Mouse (Mus musculus): Measurements from ENCODE around the gene Gm17416. TPM values are rescaled to one million over a fixed set of nuclear protein-coding genes. Genes with fewer than 3 reads are reported as not detected.

Gene Gm17416
- polyA plus RNA-seq, 1 experiment: not detected

DNA sequence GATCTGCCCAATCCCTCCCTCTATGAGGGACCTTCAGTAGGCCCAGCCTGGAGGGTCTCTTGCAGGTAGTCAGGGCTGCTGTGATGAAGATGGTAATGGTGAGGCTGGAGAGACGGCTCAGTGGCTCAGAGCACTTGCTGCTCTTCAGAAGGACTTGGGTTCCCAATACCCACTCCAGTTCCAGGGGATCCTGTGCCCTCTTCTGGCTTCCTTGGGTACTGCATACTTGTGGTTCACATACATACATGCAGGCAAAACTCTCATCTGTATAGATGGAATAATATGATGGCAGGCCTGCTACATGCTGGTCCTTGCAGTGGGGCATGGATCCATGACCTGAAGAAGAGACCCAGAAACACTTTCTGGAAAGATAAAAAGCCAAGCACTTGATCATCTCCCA lies 39.6 kb downstream of the Gm17416 start:
- 89% methylated on average over 1 of the region's 1 CpGs for WGBS
- no peak for TF ChIP-seq POLR2A (IDR thresholded peaks at IDR 0.05; ENCODE audit: borderline replicate concordance, insufficient read depth, low read length)
- no peak for DNase-seq
- H3K27me3 ChIP-seq (ENCODE audit: control insufficient read depth, insufficient read depth, low read length): no peaks in the 10 kb centered on the region
- no peak overlapping the region for H3K27ac ChIP-seq (ENCODE audit: insufficient read depth, low read length)
- no peaks in the 10 kb centered on the region for H3K4me1 ChIP-seq (ENCODE audit: control insufficient read depth, insufficient read depth, low read length)
- H3K4me3 ChIP-seq (replicated peaks; ENCODE audit: insufficient read depth, low read depth, low read length): no peak overlapping the region

DNA sequence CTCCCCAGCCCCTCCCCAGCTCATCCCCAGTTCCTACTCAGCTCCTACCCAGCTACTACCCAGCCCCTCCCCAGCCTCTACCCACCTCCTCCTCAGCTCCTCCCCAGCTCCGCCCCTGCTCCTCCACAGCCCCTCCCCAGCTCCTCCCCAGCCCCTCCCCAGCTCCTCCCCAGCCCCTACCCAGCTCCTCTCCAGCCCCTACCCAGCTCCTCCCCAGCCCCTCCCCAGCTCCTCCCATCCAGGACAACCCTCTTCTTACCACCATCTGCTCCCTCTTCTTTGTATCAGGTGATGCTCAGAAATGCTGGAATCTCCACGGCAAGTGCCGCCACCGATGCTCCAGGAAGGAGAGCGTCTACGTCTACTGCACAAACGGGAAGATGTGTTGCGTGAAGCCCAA lies 43.1 kb downstream of the Gm17416 start:
- no peak overlapping the region for H3K27ac ChIP-seq (ENCODE audit: insufficient read depth, low read length)
- H3K4me3 ChIP-seq (replicated peaks; ENCODE audit: insufficient read depth, low read depth, low read length): no peak overlapping the region
- no peak for DNase-seq
- no peaks in the 10 kb centered on the region for H3K27me3 ChIP-seq (ENCODE audit: control insufficient read depth, insufficient read depth, low read length)
- no peak for TF ChIP-seq POLR2A (IDR thresholded peaks at IDR 0.05; ENCODE audit: borderline replicate concordance, insufficient read depth, low read length)
- no peak for TF ChIP-seq CTCF (IDR thresholded peaks at IDR 0.05; ENCODE audit: borderline replicate concordance, insufficient read depth, low read depth, low read length)
- H3K4me1 ChIP-seq (ENCODE audit: control insufficient read depth, insufficient read depth, low read length): no peaks in the 10 kb centered on the region
- 44% methylated on average over 8 of the region's 8 CpGs for WGBS

DNA sequence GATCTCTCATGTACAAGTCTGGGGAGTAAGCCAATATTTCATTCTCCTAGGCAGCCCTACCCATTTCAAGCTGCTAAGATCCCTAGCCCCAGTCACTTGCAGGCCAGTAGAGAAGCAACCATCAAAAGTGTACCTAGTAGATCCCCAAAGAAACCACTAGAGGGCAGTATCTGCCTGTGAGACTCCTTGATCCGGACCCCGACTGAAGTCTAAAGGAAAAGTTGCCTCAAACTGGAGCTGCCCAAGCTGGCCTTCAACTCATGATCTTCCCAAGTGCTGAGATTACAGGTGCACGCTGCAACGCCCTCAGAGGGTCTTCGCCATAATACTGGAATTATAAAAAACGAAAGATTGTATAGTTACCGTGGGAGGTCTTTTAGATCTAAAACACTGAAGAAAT lies 46.4 kb downstream of the Gm17416 start:
- peak; percentile 60 for TF ChIP-seq CTCF (IDR thresholded peaks at IDR 0.05; ENCODE audit: borderline replicate concordance, insufficient read depth, low read depth, low read length)
- no peak for TF ChIP-seq POLR2A (IDR thresholded peaks at IDR 0.05; ENCODE audit: borderline replicate concordance, insufficient read depth, low read length)
- Histone ChIP-seq H3K27me3 (ENCODE audit: control insufficient read depth, insufficient read depth, low read length) (no peaks in the 10 kb centered on the region), H3K4me3 (replicated peaks; ENCODE audit: insufficient read depth, low read depth, low read length) (no peak overlapping the region), H3K4me1 (ENCODE audit: control insufficient read depth, insufficient read depth, low read length) (no peaks in the 10 kb centered on the region), H3K27ac (ENCODE audit: insufficient read depth, low read length) (no peak overlapping the region)
- 9% methylated on average over 7 of the region's 7 CpGs for WGBS
- peak in 1 of 2 experiments; percentile 18 for DNase-seq

DNA sequence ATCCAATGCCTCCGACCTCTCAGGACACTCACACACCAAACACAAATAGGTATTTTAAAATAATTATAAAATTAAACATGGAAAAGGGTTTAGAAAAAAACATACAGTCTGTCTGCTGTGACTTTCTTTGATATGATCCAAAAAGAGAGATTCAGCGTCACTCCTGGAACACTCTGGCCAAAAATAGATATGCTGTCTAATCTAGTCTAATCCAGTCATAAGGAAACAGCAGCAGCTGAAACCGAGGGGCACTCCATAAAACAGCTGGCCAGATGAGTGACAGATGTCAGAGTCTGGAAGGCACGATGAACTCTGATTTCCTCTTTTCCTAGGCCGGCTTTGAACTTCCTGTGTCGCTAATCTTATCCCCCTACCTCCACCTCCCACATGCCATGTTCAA lies 47.3 kb downstream of the Gm17416 start:
- TF ChIP-seq POLR2A (IDR thresholded peaks at IDR 0.05; ENCODE audit: borderline replicate concordance, insufficient read depth, low read length) (no peak), CTCF (IDR thresholded peaks at IDR 0.05; ENCODE audit: borderline replicate concordance, insufficient read depth, low read depth, low read length) (no peak)
- Histone ChIP-seq H3K4me1 (ENCODE audit: control insufficient read depth, insufficient read depth, low read length) (no peaks in the 10 kb centered on the region), H3K27me3 (ENCODE audit: control insufficient read depth, insufficient read depth, low read length) (no peaks in the 10 kb centered on the region), H3K4me3 (replicated peaks; ENCODE audit: insufficient read depth, low read depth, low read length) (no peak overlapping the region), H3K27ac (ENCODE audit: insufficient read depth, low read length) (no peak overlapping the region)
- DNase-seq: no peak
- 79% methylated on average over 6 of the region's 6 CpGs for WGBS

DNA sequence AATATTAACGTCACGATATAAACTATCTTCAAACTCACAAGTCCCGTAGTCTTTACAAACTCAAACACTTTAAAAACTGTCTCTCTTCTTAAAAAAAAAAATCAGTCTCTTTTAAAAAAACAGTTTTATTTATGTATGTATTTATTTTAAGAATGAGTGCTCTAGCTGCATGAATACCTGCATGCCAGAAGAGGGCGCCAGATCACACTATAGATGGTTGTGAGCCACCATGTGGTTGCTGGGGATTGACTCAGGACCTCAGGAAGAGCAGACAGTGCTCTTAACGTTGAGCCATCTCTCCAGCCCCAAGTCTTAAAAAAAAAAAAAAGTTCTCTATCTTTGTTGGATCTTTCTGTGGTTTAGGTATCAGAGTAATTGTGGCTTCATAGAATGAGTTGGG lies 48.2 kb downstream of the Gm17416 start:
- TF ChIP-seq CTCF (IDR thresholded peaks at IDR 0.05; ENCODE audit: borderline replicate concordance, insufficient read depth, low read depth, low read length): peak; percentile 14; the same call in 1 of the 2 replicates
- no peak for TF ChIP-seq POLR2A (IDR thresholded peaks at IDR 0.05; ENCODE audit: borderline replicate concordance, insufficient read depth, low read length)
- Histone ChIP-seq H3K27me3 (ENCODE audit: control insufficient read depth, insufficient read depth, low read length) (no peaks in the 10 kb centered on the region), H3K4me3 (replicated peaks; ENCODE audit: insufficient read depth, low read depth, low read length) (no peak overlapping the region), H3K4me1 (ENCODE audit: control insufficient read depth, insufficient read depth, low read length) (no peaks in the 10 kb centered on the region), H3K27ac (ENCODE audit: insufficient read depth, low read length) (no peak overlapping the region)
- 61% methylated on average over 5 of the region's 5 CpGs for WGBS
- no peak for DNase-seq

Other genes starting within 250 kb of the Gm17416 start
- gene Rbck1, start 236.7 kb upstream of the Gm17416 start, polyA plus RNA-seq (2012; rRNA removed): 205 and 208 TPM in 2 replicates
- 1.1 TPM in 2 replicates for gene Trib3, start 225.3 kb upstream of the Gm17416 start, polyA plus RNA-seq (2012; rRNA removed)
- gene Nrsn2, start 192.7 kb upstream of the Gm17416 start, polyA plus RNA-seq (2012; rRNA removed): 124 and 142 TPM in 2 replicates
- 11.1 and 12.1 TPM in 2 replicates for gene Sox12, start 171.3 kb upstream of the Gm17416 start, polyA plus RNA-seq (2012; rRNA removed)
- gene Zcchc3, start 154.3 kb upstream of the Gm17416 start, polyA plus RNA-seq (2012; rRNA removed): 10.7 and 11.9 TPM in 2 replicates
- 2.6 and 3.9 TPM in 2 replicates for gene 6820408C15Rik, start 153.8 kb upstream of the Gm17416 start, polyA plus RNA-seq (2012; rRNA removed)
- gene Defb23, start 104.7 kb upstream of the Gm17416 start, polyA plus RNA-seq (2012; rRNA removed): not detected in 2 replicates
- gene Defb20, start 92.3 kb upstream of the Gm17416 start, polyA plus RNA-seq (2012; rRNA removed): 0.23 TPM in 1 of 2 replicates, not detected in the other
- not detected in 2 replicates for gene Defb22, start 79.2 kb upstream of the Gm17416 start, polyA plus RNA-seq (2012; rRNA removed)
- gene Defb26, start 57.6 kb upstream of the Gm17416 start, polyA plus RNA-seq (2012; rRNA removed): not detected in 2 replicates
- not detected in 2 replicates for gene Defb28, start 51.1 kb upstream of the Gm17416 start, polyA plus RNA-seq (2012; rRNA removed)
- not detected in 2 replicates for gene Defb29, start 29.2 kb upstream of the Gm17416 start, polyA plus RNA-seq (2012; rRNA removed)
- gene Defb21, start 3.4 kb downstream of the Gm17416 start, polyA plus RNA-seq (2012; rRNA removed): not detected in 2 replicates
- gene Defb19, start 11.0 kb downstream of the Gm17416 start, polyA plus RNA-seq (2012; rRNA removed): not detected in 2 replicates
- gene Defb45, start 30.1 kb downstream of the Gm17416 start, polyA plus RNA-seq (2012; rRNA removed): not detected in 2 replicates
- gene Defb36, start 35.0 kb downstream of the Gm17416 start, polyA plus RNA-seq (2012; rRNA removed): not detected in 2 replicates
- not detected in 2 replicates for gene Defb25, start 53.7 kb downstream of the Gm17416 start, polyA plus RNA-seq (2012; rRNA removed)
- gene Rem1, start 57.6 kb downstream of the Gm17416 start, polyA plus RNA-seq (2012; rRNA removed): 0.76 and 0.90 TPM in 2 replicates
- gene H13, start 100.1 kb downstream of the Gm17416 start, polyA plus RNA-seq (2012; rRNA removed): 80.5 and 83.5 TPM in 2 replicates
- gene Mcts2, start 117.7 kb downstream of the Gm17416 start, polyA plus RNA-seq (2012; rRNA removed): 19.2 and 19.9 TPM in 2 replicates
- 63.8 and 68.7 TPM in 2 replicates for gene Id1, start 166.9 kb downstream of the Gm17416 start, polyA plus RNA-seq (2012; rRNA removed)
- 9.2 and 9.7 TPM in 2 replicates for gene Cox4i2, start 184.8 kb downstream of the Gm17416 start, polyA plus RNA-seq (2012; rRNA removed)